Mouse (Mus musculus) heart, postnatal 0 days (tissue): ENCODE measurements at regions not wholly inside any gene's neighbourhood (a gene's known extent, or its start where the extent isn't known, plus 50 kb on each side); places are given as distances from the start of the nearest gene placed in this dataset.

Experiments
- CTCF ChIP-seq: IDR thresholded peaks from 2 replicates; pipeline ENCODE4 v1.5.1; 2016; ENCODE audit warnings: antibody characterized with exemption, control low read depth, low read depth
- EP300 ChIP-seq: IDR thresholded peaks from 2 replicates; pipeline ENCODE4 v1.6.1; 2016; ENCODE audit warnings: antibody characterized with exemption, low read depth

- TF ChIP-seq CTCF, result no peak
- no peak for TF ChIP-seq EP300
Measured at GRCm38 (mm10) chr6:140158986-140159385, 117.7 kb upstream of the Plcz1 start.
